Mouse (Mus musculus) testis, adult 2 months (tissue): ENCODE measurements at regions not wholly inside any gene's neighbourhood (a gene's known extent, or its start where the extent isn't known, plus 50 kb on each side); places are given as distances from the start of the nearest gene placed in this dataset.

Source experiments
- CTCF ChIP-seq: fragments of 200-500 bp; IDR thresholded peaks from 2 replicates; pipeline ENCODE4 v1.5.1; 2012; ENCODE audit warnings: low read depth, mild to moderate bottlenecking, inconsistent platforms, low read length, moderate library complexity; ENCODE audit not compliant: control insufficient read depth, insufficient read depth, insufficient replicate concordance
- POLR2A ChIP-seq: fragments of 200-500 bp; IDR thresholded peaks from 2 replicates; pipeline ENCODE4 v1.6.1; 2012; ENCODE audit warnings: low read depth, mild to moderate bottlenecking, inconsistent platforms, low read length, moderate library complexity; ENCODE audit not compliant: control insufficient read depth

- TF ChIP-seq CTCF (no peak), POLR2A (no peak)
These were observed 216.0 kb upstream of the Sox9 start for GRCm38 (mm10) chr11:112566071-112566470.
